Mouse (Mus musculus): ENCODE data around the gene Dusp16.

Gene Dusp16

GRCm38 (mm10) chr6:134732813-134733212 lies 59.6 kb downstream of the Dusp16 start:
- no peak for DNase-seq

- DNase-seq, result no peak
These were observed 61.4 kb downstream of the Dusp16 start for GRCm38 (mm10) chr6:134730978-134731377.

- DNase-seq, result no peak
These were observed 67.0 kb downstream of the Dusp16 start for GRCm38 (mm10) chr6:134725406-134725805.

GRCm38 (mm10) chr6:134723833-134724553 lies 68.4 kb downstream of the Dusp16 start:
- no peak for DNase-seq

GRCm38 (mm10) chr6:134723326-134723725 lies 69.1 kb downstream of the Dusp16 start:
- DNase-seq, result no peak

- no peak for DNase-seq
These were observed 69.5 kb downstream of the Dusp16 start for GRCm38 (mm10) chr6:134722906-134723305.

- no peak for DNase-seq
These were observed 70.6 kb downstream of the Dusp16 start for GRCm38 (mm10) chr6:134721729-134722269.

GRCm38 (mm10) chr6:134720150-134720549 lies 72.3 kb downstream of the Dusp16 start:
- DNase-seq, result no peak

GRCm38 (mm10) chr6:134719156-134719555 lies 73.3 kb downstream of the Dusp16 start:
- DNase-seq, result no peak

GRCm38 (mm10) chr6:134718668-134719065 lies 73.8 kb downstream of the Dusp16 start:
- no peak for DNase-seq

- DNase-seq, result peak; percentile 29
These were observed 74.3 kb downstream of the Dusp16 start for GRCm38 (mm10) chr6:134717886-134718667.

GRCm38 (mm10) chr6:134716168-134716587 lies 76.2 kb downstream of the Dusp16 start:
- DNase-seq, result no peak

- DNase-seq, result no peak
These were observed 78.5 kb downstream of the Dusp16 start for GRCm38 (mm10) chr6:134713897-134714296.

GRCm38 (mm10) chr6:134713321-134713720 lies 79.1 kb downstream of the Dusp16 start:
- no peak for DNase-seq

- no peak for DNase-seq
These were observed 82.4 kb downstream of the Dusp16 start for GRCm38 (mm10) chr6:134710020-134710419.

- no peak for DNase-seq
These were observed 86.0 kb downstream of the Dusp16 start for GRCm38 (mm10) chr6:134706467-134706866.

GRCm38 (mm10) chr6:134703053-134703690 lies 89.3 kb downstream of the Dusp16 start:
- no peak for DNase-seq

GRCm38 (mm10) chr6:134702184-134702583 lies 90.2 kb downstream of the Dusp16 start:
- no peak for DNase-seq

GRCm38 (mm10) chr6:134701211-134701602 lies 91.2 kb downstream of the Dusp16 start:
- DNase-seq, result no peak

GRCm38 (mm10) chr6:134700451-134701210 lies 91.8 kb downstream of the Dusp16 start:
- DNase-seq, result no peak

GRCm38 (mm10) chr6:134698243-134698642 lies 94.2 kb downstream of the Dusp16 start:
- DNase-seq, result no peak

GRCm38 (mm10) chr6:134696554-134696953 lies 95.9 kb downstream of the Dusp16 start:
- no peak for DNase-seq

GRCm38 (mm10) chr6:134696146-134696545 lies 96.3 kb downstream of the Dusp16 start:
- DNase-seq, result no peak
